Mouse (Mus musculus) neural tube, embryonic 15.5 days (tissue): ENCODE data around the gene Ube2b. TPM values are rescaled to one million over a fixed set of nuclear protein-coding genes. Genes with fewer than 3 reads are reported as not detected.

Source experiments
- ATAC-seq: fragments of 200-750 bp; cut with Nextera tagmentation; 2 replicates; pipeline ENCODE4 v1.8.0; 2017; ENCODE audit warnings: mild to moderate bottlenecking, moderate TSS enrichment, moderate library complexity; ENCODE audit not compliant: low FRiP score
- H3K27ac ChIP-seq: fragments of 300-500 bp; sonication (generic); replicated peaks from 2 replicates; pipeline ENCODE4 v1.5.1; 2015; ENCODE audit warnings: mild to moderate bottlenecking, inconsistent platforms
- H3K27me3 ChIP-seq: fragments of 300-500 bp; sonication (generic); replicated peaks from 2 replicates; pipeline ENCODE4 v1.6.1; 2015; ENCODE audit warnings: inconsistent platforms
- H3K36me3 ChIP-seq: fragments of 300-500 bp; sonication (generic); 2 replicates; pipeline ENCODE4 v1.6.1; 2015; ENCODE audit warnings: inconsistent platforms
- H3K4me1 ChIP-seq: fragments of 300-500 bp; sonication (generic); 2 replicates; pipeline ENCODE4 v1.6.1; 2015; ENCODE audit warnings: inconsistent platforms
- H3K4me2 ChIP-seq: fragments of 300-500 bp; sonication (generic); 2 replicates; pipeline ENCODE4 v1.6.1; 2015; ENCODE audit warnings: inconsistent platforms, mild to moderate bottlenecking, moderate library complexity
- H3K4me3 ChIP-seq: fragments of 300-500 bp; sonication (generic); replicated peaks from 2 replicates; pipeline ENCODE4 v1.5.1; 2015; ENCODE audit warnings: mild to moderate bottlenecking, inconsistent platforms
- H3K9ac ChIP-seq: fragments of 300-500 bp; sonication (generic); replicated peaks from 2 replicates; pipeline ENCODE4 v1.6.1; 2015; ENCODE audit warnings: mild to moderate bottlenecking, inconsistent platforms
- H3K9me3 ChIP-seq: fragments of 300-500 bp; sonication (generic); replicated peaks from 2 replicates; pipeline ENCODE4 v1.6.1; 2016; ENCODE audit warnings: inconsistent platforms
- WGBS: fragments of 180-500 bp; shearing (Covaris S2); methylation state at CpG from one replicate; pipeline ENCODE4 v1.1.7; 2015; ENCODE audit warnings: mixed read lengths; 5-methylcytosine and 5-hydroxymethylcytosine counted together
- polyA plus RNA-seq: library from polyadenylated mRNA; unstranded; fragments of >200 nt; fragmentation: Nextera tagmentation; extraction: Ambion mirVana; gene quantifications from 2 replicates; pipeline ENCODE4 v1.2.1, GENCODE M21; 2015

Ube2b gene
- polyA plus RNA-seq, 1 experiment from 2014 or later, result 220 TPM

- Histone ChIP-seq H3K4me3 (peak within 1 kb of the TSS; percentile 93), H3K27me3 (no peaks in the 10 kb centered on the region), H3K9ac (peak within 1 kb of the TSS; percentile 92), H3K36me3 (no peaks in the 10 kb centered on the region), H3K9me3 (no peaks in the 10 kb centered on the region), H3K4me1 (peaks cover 34% of the 10 kb centered on the region), H3K27ac (peak within 1 kb of the TSS; percentile 94), H3K4me2 (peak within 1 kb of the TSS; percentile 66)
- WGBS, result under 1% methylated on average over 49 of the region's 51 CpGs
- ATAC-seq, result peak; percentile 87
Observed at GRCm38 (mm10) chr11:52003772-52004528, 3.4 kb upstream of the Ube2b start, which contains the start of gene Cdkl3. TSS of gene Cdkl3 (plus strand) at chr11:52004221.

- Histone ChIP-seq H3K27me3 (no peaks in the 10 kb centered on the region), H3K27ac (peak overlapping the region; percentile 94), H3K4me2 (peak overlapping the region; percentile 66), H3K4me3 (peak overlapping the region; percentile 93), H3K4me1 (peaks cover 39% of the 10 kb centered on the region), H3K9ac (peak overlapping the region; percentile 62), H3K9me3 (no peaks in the 10 kb centered on the region), H3K36me3 (no peaks in the 10 kb centered on the region)
- 19% methylated on average over 4 of the region's 4 CpGs for WGBS
- no peak for ATAC-seq
Observed at GRCm38 (mm10) chr11:52003505-52003771, 2.9 kb upstream of the Ube2b start.

- H3K4me2 ChIP-seq, result peak overlapping the region; percentile 66
- H3K27ac ChIP-seq, result peak overlapping the region; percentile 94
- H3K4me3 ChIP-seq, result peak overlapping the region; percentile 93
- no peaks in the 10 kb centered on the region for H3K9me3 ChIP-seq
- 78% methylated on average over 13 of the region's 13 CpGs for WGBS
- peaks cover 44% of the 10 kb centered on the region for H3K4me1 ChIP-seq
- no peak overlapping the region for H3K9ac ChIP-seq
- ATAC-seq, result no peak
- H3K27me3 ChIP-seq, result no peaks in the 10 kb centered on the region
- no peaks in the 10 kb centered on the region for H3K36me3 ChIP-seq
Observed at GRCm38 (mm10) chr11:52002842-52003504, 2.4 kb upstream of the Ube2b start.

GRCm38 (mm10) chr11:52001861-52002260, 1.3 kb upstream of the Ube2b start:
- H3K4me2 ChIP-seq, result 0 out of 2 replicates have a peak overlapping the region, but pooled peaks have one; percentile 94

GRCm38 (mm10) chr11:52001341-52001740, 779 bp upstream of the Ube2b start:
- H3K4me3 ChIP-seq, result peak overlapping the region; percentile 98

More at GRCm38 (mm10) chr11:52001861-52002260, 1.3 kb upstream of the Ube2b start:
- H3K4me1 ChIP-seq, result peaks cover 55% of the 10 kb centered on the region
- WGBS, result 96% methylated on average over 8 of the region's 8 CpGs
- H3K9ac ChIP-seq, result no peak overlapping the region
- H3K36me3 ChIP-seq, result peaks cover 5% of the 10 kb centered on the region
- no peak for ATAC-seq
- H3K9me3 ChIP-seq, result no peaks in the 10 kb centered on the region
- no peak overlapping the region for H3K27ac ChIP-seq
- no peaks in the 10 kb centered on the region for H3K27me3 ChIP-seq
- no peak overlapping the region for H3K4me3 ChIP-seq

GRCm38 (mm10) chr11:51999611-52000289, 812 bp downstream of the Ube2b start:
- under 1% methylated on average over 29 of the region's 29 CpGs for WGBS
- peaks cover 52% of the 10 kb centered on the region for H3K4me1 ChIP-seq
- H3K4me2 ChIP-seq, result peak overlapping the region; percentile 94
- peak overlapping the region; percentile 99 for H3K9ac ChIP-seq
- no peaks in the 10 kb centered on the region for H3K27me3 ChIP-seq
- peak overlapping the region; percentile 99 for H3K27ac ChIP-seq
- no peaks in the 10 kb centered on the region for H3K9me3 ChIP-seq
- peak; percentile 66 for ATAC-seq
- peak overlapping the region; percentile 98 for H3K4me3 ChIP-seq
- peaks cover 24% of the 10 kb centered on the region for H3K36me3 ChIP-seq

More at GRCm38 (mm10) chr11:52001341-52001740, 779 bp upstream of the Ube2b start:
- Histone ChIP-seq H3K9me3 (no peaks in the 10 kb centered on the region), H3K4me1 (peaks cover 55% of the 10 kb centered on the region), H3K4me2 (peak overlapping the region; percentile 94), H3K36me3 (peaks cover 9% of the 10 kb centered on the region), H3K27me3 (no peaks in the 10 kb centered on the region), H3K9ac (peak overlapping the region; percentile 44; the same call in 1 of the 2 replicates), H3K27ac (peak overlapping the region; percentile 99)
- WGBS, result 71% methylated on average over 10 of the region's 10 CpGs
- ATAC-seq, result no peak

- Histone ChIP-seq H3K4me1 (peaks cover 13% of the 10 kb centered on the region), H3K27me3 (no peaks in the 10 kb centered on the region), H3K36me3 (peaks cover 49% of the 10 kb centered on the region), H3K9ac (no peak overlapping the region), H3K27ac (no peak overlapping the region), H3K4me3 (no peak overlapping the region), H3K4me2 (no peak overlapping the region), H3K9me3 (no peaks in the 10 kb centered on the region)
- ATAC-seq, result no peak
- 96% methylated on average over 6 of the region's 6 CpGs for WGBS
Observed at GRCm38 (mm10) chr11:51971644-51972043, 28.9 kb downstream of the Ube2b start.

- no peak overlapping the region for H3K27ac ChIP-seq
- no peak overlapping the region for H3K9ac ChIP-seq
- no peaks in the 10 kb centered on the region for H3K27me3 ChIP-seq
- peaks cover 43% of the 10 kb centered on the region for H3K36me3 ChIP-seq
- no peaks in the 10 kb centered on the region for H3K9me3 ChIP-seq
- H3K4me1 ChIP-seq, result peaks cover 13% of the 10 kb centered on the region
- WGBS, result 94% methylated on average over 2 of the region's 2 CpGs
- ATAC-seq, result no peak
- H3K4me2 ChIP-seq, result no peak overlapping the region
- H3K4me3 ChIP-seq, result no peak overlapping the region
Observed at GRCm38 (mm10) chr11:51969511-51969910, 31.1 kb downstream of the Ube2b start.

GRCm38 (mm10) chr11:51968896-51969295, 31.7 kb downstream of the Ube2b start:
- Histone ChIP-seq H3K9me3 (no peaks in the 10 kb centered on the region), H3K36me3 (peaks cover 41% of the 10 kb centered on the region), H3K4me3 (no peak overlapping the region), H3K27me3 (no peaks in the 10 kb centered on the region), H3K4me2 (peak overlapping the region; percentile 79; the same call in 1 of the 2 replicates), H3K9ac (no peak overlapping the region), H3K4me1 (peaks cover 13% of the 10 kb centered on the region), H3K27ac (no peak overlapping the region)
- 94% methylated on average over 9 of the region's 9 CpGs for WGBS
- no peak for ATAC-seq

- Histone ChIP-seq H3K4me1 (peaks cover 13% of the 10 kb centered on the region), H3K9ac (peak within 1 kb of the TSS; percentile 77), H3K36me3 (peaks cover 31% of the 10 kb centered on the region), H3K9me3 (no peaks in the 10 kb centered on the region), H3K4me3 (peak within 1 kb of the TSS; percentile 81), H3K27me3 (no peaks in the 10 kb centered on the region), H3K4me2 (peak within 1 kb of the TSS; percentile 79), H3K27ac (peak within 1 kb of the TSS; percentile 81)
- ATAC-seq, result peak; percentile 95
- 2% methylated on average over 55 of the region's 63 CpGs for WGBS
Observed at GRCm38 (mm10) chr11:51967443-51968401, 32.8 kb downstream of the Ube2b start, which contains the start of gene Cdkn2aipnl. TSS of gene Cdkn2aipnl (plus strand) at chr11:51967661.

- Histone ChIP-seq H3K27me3 (no peaks in the 10 kb centered on the region), H3K4me3 (no peak overlapping the region), H3K27ac (no peak overlapping the region), H3K36me3 (peaks cover 20% of the 10 kb centered on the region), H3K4me1 (peaks cover 13% of the 10 kb centered on the region), H3K9ac (no peak overlapping the region), H3K9me3 (no peaks in the 10 kb centered on the region), H3K4me2 (no peak overlapping the region)
- ATAC-seq, result no peak
- 91% methylated on average over 5 of the region's 5 CpGs for WGBS
Observed at GRCm38 (mm10) chr11:51966651-51967050, 33.9 kb downstream of the Ube2b start.
